Mouse (Mus musculus): ENCODE data around the gene Tlr3. TPM values are rescaled to one million over a fixed set of nuclear protein-coding genes. Genes with fewer than 3 reads are reported as not detected.

Tlr3 gene
- polyA plus RNA-seq (2012; rRNA removed) = 0.60 and 1.1 TPM in 2 replicates

DNA sequence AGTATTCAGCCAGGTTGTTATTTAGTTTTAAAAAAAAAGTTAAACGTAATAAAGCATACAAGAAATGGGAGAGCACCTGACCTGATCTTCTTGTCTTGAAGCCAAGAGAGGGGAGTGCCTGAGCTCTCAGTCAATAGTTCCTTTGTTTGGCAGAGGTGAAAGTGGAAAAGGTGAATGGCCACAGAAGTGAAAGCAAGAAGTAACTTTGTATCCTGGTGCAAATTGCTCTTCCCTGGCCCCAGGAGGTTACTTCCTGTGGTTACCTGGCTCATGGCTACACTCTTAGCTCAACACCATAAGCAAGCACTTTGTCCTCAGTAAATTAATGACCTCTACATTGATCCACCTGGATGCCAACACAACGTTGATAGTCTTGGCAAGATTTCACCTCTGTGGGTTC lies at the start of gene Tlr3:
TSS of gene Tlr3 (minus strand) at position 199 of the 400 bp plus-strand sequence.

DNA sequence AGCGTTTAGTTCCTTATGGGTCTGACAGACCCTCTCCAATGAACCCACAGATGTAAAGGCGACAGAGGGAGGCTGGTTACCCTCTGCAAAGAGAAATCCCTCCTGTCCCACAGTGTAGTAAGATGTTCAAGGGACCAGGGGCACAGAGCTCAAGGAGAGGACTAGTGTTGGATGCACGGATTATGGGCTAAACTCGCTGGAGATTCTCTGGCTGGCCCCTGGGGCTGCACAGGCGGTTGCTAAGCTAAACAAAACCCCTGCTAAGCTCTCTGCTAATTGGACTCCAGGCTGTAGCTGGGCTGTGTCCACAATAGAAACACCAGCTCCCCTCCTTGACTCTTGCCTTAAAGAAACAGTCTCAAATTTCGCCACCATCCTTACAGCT lies 28.9 kb downstream of the Tlr3 start, which contains the start of gene Fam149a:
TSS of gene Fam149a (minus strand) at position 329 of the 385 bp plus-strand sequence.

Other genes starting within 250 kb of the Tlr3 start
- gene F11, start 149.0 kb downstream of the Tlr3 start, polyA plus RNA-seq (2012; rRNA removed) = not detected in 2 replicates
- 0.02 and 0.06 TPM in 2 replicates for gene Klkb1, start 116.2 kb downstream of the Tlr3 start, polyA plus RNA-seq (2012; rRNA removed)
- gene Gm45753, start 102.6 kb downstream of the Tlr3 start, polyA plus RNA-seq (2012; rRNA removed) = not detected in 2 replicates
- gene Cyp4v3, start 77.9 kb downstream of the Tlr3 start, polyA plus RNA-seq (2012; rRNA removed) = 0.43 and 0.64 TPM in 2 replicates
- 4.8 and 5.6 TPM in 2 replicates for gene Fam149a, start 28.8 kb downstream of the Tlr3 start, polyA plus RNA-seq (2012; rRNA removed)
- gene Sorbs2, start 96.7 kb upstream of the Tlr3 start, polyA plus RNA-seq (2012; rRNA removed) = 5.9 and 10.7 TPM in 2 replicates